Mouse (Mus musculus) adrenal gland, postnatal 25 days (tissue): Measurements from ENCODE around the gene Col23a1. TPM values are rescaled to one million over a fixed set of nuclear protein-coding genes. Genes with fewer than 3 reads are reported as not detected.
A peak's percentile ranks its signal among the peaks of the same experiment; 100 is the strongest.

Experiments
- DNase-seq: peaks from one replicate; pipeline ENCODE4 v3.0.0; 2021; ENCODE audit warnings: mixed read lengths
- total RNA-seq: library from RNA; stranded (reverse); gene quantifications from 2 replicates; pipeline ENCODE4 v1.2.3, GENCODE M21; 2021

Gene Col23a1
- total RNA-seq, 1 experiment from 2014 or later = 9.9 TPM

GRCm38 (mm10) chr11:51485051-51485521 lies 195.4 kb downstream of the Col23a1 start:
- DNase-seq = peak; percentile 9

DNA sequence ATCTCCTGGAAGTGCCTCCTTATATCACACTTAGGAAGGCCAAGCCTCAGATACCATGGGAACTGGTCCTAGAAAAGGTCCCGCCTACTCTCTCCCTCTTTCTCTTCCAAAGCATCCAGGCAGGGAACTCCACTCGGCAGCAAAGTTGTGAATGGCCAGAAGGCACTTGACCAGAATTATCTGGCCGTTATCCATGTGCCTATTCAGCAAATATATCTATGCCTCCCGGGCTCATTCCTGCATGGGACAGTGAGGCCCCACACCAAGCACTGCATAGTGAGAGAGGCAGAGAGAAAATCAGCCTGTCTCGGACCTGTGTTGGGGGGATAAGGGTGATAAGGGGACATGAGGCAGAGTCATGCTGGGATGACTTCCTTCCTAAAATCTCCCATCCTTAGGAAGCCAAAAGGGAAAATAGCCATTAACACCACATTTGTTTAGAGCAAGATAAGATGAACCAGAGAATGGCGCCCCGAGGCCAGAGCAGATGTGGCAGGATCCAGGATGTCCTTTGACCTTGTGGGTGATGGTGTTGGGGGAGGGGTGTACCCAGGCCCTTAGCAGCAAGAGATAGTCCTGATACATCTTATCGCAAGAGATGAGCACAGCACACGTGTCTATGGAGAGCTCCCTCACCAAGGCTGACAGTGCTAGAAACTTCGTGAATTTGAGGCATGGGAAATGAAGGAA lies 196.2 kb downstream of the Col23a1 start:
- no peak for DNase-seq

- DNase-seq = no peak
Observed at GRCm38 (mm10) chr11:51488813-51489212, 199.1 kb downstream of the Col23a1 start.

DNA sequence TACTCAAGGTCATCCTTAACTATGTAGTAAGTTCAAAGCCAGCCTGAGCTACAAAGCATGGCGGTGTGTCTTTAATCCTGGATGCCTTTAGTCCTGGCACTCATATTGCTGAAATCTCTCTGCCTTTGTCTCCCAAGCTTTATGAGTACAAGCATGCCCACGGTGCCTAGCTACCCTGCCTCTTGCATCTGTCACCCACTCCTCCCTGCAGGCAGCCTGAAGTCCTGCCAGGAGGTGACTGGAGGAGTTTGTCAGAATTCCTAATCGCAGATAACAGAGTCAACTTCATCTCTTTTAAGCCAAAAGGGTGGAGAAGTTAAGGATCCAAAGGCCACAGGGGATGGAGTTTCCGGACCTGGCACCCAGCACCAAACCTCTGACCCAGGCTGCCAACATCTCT lies 203.7 kb downstream of the Col23a1 start:
- DNase-seq = no peak

DNA sequence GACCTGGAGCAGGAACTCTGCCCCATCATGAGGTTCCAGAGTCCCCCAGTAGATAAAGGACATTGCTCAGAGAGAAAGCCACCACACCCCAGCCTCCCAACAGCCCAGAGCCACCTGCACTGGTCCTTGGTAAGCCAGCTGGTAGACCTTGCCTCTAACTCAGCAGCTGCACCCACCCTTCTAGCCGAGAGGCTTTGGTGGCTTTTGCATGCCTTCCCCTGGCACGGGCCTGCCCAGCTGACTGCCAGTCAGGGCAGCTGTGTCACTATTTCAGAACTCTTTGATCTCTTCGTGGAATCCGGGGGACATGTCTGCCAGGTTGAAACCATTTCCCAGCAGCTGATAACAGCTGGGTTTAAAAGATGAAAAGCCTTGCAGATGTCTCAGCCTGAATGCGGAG lies 204.5 kb downstream of the Col23a1 start:
- DNase-seq = peak; percentile 13

DNA sequence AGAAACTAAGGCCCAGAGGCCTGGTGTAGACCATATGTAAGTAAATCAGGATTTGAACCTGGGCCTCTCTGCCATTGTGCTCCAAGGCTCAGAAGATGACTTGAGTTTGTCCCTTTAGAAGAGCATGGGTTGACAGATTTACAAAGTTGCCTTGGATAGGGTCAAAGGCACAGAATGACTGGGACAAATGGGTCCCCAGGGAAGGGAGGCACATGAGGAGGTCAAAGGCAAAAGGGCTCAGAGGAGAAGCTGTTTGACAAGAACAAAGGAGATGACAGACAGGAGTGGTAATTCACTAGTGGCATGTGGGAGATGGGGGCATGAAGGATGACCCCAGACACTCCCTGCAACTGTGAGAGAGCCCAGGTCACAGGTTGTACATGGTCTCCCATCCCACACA lies 210.1 kb downstream of the Col23a1 start:
- no peak for DNase-seq

- DNase-seq = no peak
Observed at GRCm38 (mm10) chr11:51502431-51502851, 212.7 kb downstream of the Col23a1 start.

DNA sequence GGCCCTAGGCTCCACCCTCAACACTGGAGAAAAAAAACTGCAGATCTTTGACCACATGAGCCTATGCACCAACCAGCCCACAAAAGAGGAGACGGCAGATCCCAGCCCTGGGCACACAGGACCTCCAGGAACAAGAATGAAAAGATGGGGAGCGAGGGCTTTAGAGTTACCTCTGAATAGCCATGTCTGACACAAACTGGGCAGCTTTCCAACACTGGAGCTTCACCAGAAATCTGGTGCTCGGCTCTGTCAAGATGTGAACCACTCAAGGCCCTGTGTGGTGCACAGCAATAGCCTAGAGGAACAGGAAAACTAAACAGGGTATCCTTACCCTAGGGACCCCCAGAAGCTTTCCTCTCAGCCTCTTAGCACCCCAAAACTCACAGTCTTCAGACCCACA lies 215.2 kb downstream of the Col23a1 start:
- peak; percentile 64 for DNase-seq

- DNase-seq = peak; percentile 36
Observed at GRCm38 (mm10) chr11:51508053-51508452, 218.3 kb downstream of the Col23a1 start.

DNA sequence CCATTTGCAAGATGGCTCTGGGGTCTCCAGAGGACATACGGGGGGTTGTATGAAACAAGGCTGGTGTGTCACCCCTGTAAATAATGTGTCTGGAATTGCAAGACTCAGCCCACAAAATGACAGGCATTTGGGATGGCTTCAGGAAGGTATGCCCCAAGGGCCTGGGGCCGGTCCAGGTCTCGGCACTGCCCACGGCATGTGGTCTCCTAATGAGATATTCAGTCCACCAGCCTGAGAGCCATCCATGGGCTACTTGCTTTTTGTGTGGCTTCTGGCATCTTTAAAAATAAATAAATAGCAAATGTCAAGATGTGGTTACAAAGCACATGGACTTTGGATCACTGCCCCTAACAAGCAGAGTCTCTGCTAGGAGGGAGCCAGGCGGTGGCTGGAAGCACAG lies 219.5 kb downstream of the Col23a1 start:
- DNase-seq = no peak

DNA sequence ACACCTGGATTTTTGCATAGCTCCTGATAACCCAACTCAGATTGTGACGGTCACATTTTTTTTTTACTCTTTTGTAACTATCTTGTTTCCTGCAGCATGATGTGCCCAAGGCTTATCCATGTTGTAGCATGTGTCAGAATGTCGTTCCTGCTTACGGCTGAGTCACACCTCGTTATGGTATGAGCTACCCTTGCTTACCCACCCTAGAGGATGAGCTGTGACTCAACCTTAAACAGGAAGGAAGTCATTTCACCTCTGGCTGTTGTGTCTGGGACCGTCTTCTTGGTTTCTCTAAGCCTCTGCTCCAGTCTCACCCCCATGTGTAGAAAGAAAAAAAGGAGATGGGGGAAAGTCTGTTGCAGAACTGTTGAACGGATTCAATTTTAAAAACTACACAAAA lies 223.3 kb downstream of the Col23a1 start:
- DNase-seq = no peak

- DNase-seq = no peak
Observed at GRCm38 (mm10) chr11:51515346-51515745, 225.6 kb downstream of the Col23a1 start.

DNA sequence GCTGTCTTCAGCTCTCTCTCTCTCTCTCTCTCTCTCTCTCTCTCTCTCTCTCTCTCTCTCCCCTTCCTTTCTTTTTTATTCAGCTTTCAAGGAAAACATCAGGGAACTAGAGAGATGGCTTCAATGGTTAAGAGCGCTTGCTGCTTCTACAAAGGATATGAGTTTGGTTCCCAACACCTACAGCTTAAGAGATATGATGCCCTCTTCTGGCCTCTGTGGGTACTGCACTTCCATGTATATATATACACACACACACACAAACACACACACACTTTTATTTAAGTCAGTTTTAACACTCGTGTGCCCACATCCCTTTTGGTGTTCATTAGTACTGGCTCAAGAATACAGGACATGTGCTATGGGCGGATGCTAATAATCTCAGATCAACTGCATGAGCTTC lies 228.4 kb downstream of the Col23a1 start:
- no peak for DNase-seq

- no peak for DNase-seq
Observed at GRCm38 (mm10) chr11:51518585-51518984, 228.9 kb downstream of the Col23a1 start.

DNA sequence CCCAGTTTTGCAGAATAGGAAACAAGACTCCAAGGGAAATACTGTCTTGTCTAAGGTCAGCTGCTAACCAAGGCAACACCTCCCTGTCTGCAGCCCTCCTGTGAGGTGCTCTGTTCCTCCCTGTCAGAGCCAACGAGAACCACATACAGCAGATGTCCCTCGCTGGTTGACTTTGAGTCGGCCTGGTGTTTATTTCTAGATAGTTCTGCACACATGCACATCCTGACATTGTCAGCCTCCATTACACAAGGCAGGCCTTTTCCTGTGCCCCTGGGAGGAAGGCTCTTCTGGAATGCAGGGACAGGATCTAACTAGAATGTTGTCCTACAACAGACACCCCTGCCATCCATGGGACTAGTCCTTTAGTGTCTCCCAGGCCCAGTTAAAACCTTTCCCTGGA lies 231.7 kb downstream of the Col23a1 start:
- DNase-seq = no peak

DNA sequence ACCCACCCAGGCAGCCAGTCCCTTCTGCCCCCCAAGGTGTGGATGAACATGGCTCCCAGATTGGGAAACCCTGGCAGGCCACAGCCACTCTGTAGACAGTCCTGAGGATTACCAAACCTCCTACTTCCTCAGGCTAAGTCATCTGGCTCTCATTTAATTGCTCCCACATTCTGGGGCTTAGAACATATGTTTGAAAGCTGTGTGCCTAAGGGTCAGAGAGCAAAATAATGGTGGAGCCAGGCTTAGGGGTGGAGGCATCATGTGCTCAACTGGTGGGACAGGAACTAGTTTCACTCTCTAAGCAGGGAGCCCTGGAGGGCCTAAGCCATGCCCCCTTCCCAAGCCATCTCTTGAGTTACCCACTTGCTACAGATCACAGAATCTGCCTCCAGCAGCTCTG lies 233.5 kb downstream of the Col23a1 start:
- no peak for DNase-seq

DNA sequence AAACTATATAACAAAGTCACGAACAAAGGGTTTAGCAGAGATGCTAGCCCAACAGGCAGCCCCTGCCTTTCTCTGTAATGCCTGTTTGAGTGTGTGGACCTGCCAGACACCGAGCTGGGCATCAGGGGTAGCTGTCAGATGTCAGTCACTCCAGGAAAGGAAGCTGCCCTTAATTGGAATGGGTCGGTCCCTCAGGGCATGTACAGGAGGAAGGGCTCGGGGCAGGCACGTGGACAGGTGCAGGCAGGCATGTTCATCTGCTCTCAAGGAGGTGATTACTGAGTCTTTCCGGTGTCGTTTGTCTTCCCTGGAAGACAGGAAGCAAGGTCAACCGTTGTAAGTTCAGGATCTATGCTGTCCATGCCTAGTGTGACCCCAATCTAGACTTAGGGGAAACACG lies 233.9 kb downstream of the Col23a1 start:
- DNase-seq = no peak

DNA sequence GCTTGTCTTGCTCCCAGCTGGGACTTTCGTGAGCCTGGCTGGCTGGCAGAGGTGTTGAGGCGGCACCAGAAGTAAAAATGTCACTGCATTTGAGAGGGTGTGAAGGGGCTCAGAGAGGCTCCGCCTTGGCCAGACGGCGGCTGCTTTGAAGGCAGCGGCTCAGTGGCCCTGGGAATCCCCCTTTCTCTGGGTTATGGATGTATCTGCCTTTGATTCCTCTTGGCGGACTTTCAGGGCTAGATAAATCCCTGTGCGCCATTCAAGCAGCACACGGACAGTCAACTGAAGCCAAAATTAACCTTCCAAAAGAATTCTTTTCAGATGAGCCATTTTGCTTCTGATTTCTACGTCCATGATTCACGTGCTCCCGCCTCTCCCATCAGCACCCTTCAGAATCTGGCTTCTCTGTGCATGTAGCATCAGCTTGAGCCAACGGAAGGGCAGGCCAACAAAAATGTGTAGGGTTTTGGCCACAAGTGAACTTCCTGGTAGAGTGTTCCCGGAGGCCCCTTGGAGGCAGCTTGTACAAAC lies 237.0 kb downstream of the Col23a1 start:
- peak; percentile 17 for DNase-seq

DNA sequence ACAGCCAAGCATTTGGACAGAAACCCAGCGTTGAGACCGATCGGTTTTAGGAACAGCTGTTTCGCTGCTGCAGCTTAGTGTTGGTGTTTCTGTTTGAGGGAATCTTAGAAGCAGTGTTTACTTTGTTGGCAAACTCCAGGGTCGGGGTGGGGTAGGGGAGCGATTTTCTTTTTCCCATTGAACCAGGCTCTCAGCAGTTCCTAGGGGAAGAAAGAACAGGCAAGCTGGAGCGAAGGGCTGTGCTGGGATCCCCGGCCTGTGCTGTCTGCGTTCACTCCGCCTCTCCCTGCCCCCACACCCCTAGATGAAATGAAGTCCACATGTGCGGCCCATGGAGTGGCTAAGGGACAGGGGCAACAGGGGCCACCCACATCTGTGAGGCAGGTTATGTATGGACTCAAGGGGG lies 243.4 kb downstream of the Col23a1 start:
- DNase-seq = no peak

- peak; percentile 13 for DNase-seq
Observed at GRCm38 (mm10) chr11:51534314-51534713, 244.6 kb downstream of the Col23a1 start.

GRCm38 (mm10) chr11:51538388-51538787 lies 248.7 kb downstream of the Col23a1 start:
- DNase-seq = no peak

DNA sequence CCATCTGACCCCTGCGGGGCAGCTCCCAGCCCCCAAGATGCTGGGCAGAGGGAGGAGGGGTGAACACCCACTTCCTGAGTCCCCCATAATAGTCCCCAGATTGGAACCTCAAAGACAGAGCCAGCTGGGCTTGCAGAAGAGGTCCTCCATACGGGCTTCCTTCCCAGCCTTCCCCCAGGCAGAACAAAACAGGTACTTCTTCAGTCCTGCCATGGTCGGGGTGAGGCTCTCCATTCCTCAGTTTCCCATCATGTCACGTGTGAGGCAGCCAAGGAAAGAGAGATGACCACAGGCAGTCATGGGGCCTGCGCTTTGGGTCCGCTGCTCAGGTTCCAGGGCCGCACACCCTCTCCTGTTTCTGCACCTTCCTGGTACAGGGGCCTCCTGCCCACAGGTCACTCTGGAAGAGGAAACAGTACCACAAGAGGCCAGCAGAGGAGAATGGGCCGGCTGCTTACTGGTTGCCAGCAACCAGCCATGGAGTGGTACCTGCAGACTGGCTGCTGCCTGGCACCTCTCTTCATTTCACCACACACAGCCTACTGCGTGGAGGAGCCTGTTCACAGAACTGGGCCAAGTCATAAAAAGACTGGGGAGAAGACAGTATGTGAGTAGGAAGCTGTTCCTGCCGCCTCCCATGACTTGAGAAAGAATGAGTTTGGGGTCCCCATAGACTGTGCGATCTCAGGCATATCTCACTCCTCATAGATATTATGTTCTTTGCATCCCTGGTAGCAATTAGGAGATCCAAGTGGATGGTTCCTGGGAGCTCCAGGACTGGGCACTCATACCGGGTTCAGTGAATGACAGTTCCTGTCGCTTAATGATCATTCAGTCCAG lies 249.4 kb downstream of the Col23a1 start:
- no peak for DNase-seq

- peak; percentile 96 for DNase-seq
Observed at GRCm38 (mm10) chr11:51539759-51540282, 250.1 kb downstream of the Col23a1 start.
